Mouse (Mus musculus): ENCODE data around the gene Havcr1.
"Not testable (repeated sequence)": the region's sequence is repeated elsewhere in the genome, so short reads cannot be mapped to it uniquely, and the experiment has no call there.

Gene Havcr1

DNA sequence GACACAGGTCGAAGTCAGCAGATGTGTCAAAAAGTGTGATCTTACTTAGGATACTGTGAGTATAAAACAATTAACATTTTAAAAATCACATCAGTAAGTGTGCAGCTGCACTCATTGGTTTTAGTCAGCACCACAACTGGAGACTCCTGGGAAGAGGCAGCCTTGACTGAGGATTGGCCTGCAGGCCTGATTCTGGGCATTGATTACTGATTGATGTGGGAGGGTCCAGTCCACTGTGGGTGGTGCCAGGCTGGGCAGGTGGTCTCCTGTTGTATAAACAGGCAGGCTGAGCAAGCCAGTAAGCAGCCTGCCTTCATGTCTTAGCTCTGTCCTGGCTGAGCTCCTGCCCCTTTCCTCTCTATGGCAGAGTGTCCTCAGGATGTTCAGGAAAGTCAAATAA lies at the start of gene Havcr1:
Gene Havcr1, plus strand, starts transcription at position 5 of the 400 bp plus-strand sequence.
- DNase-seq, result not testable (repeated sequence)

DNA sequence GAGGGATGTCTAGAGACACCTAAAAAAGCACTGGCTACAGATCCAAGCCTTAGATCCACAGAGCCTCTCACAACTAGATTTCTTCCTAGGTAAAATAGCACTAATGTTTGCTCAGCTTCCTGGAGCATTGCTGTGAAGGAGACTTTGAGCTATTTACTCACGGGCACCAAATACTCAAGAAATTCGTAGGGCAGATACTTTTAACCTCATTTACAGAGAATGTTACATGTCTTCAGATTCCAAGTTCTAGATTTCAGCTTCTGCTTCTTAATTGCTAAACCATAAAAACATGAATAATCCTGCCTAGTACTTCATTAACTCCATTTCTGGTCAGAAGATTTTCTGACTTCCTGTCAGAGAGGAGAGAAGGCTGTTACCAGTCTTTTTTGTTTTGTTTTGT lies 44.7 kb upstream of the Havcr1 start:
- no peak for DNase-seq

DNA sequence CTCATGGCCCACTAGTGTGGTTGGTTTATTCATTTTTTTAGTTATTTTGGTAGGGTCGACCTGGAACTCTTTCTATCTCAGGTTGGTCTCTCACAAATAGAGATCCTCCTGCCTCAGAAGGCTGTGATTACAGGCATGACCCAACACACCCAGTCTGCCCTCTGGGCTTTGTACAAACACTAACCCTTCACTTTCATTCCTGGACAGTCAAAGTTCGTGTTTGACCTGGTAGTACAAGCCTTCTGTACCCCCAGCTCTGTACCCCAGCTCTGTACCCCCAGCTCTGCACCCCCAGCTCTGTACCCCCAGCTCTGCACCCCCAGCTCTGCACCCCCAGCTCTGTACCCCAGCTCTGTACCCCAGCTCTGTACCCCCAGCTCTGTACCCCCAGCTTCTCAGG lies 39.0 kb upstream of the Havcr1 start:
- DNase-seq, result not testable (repeated sequence)

DNA sequence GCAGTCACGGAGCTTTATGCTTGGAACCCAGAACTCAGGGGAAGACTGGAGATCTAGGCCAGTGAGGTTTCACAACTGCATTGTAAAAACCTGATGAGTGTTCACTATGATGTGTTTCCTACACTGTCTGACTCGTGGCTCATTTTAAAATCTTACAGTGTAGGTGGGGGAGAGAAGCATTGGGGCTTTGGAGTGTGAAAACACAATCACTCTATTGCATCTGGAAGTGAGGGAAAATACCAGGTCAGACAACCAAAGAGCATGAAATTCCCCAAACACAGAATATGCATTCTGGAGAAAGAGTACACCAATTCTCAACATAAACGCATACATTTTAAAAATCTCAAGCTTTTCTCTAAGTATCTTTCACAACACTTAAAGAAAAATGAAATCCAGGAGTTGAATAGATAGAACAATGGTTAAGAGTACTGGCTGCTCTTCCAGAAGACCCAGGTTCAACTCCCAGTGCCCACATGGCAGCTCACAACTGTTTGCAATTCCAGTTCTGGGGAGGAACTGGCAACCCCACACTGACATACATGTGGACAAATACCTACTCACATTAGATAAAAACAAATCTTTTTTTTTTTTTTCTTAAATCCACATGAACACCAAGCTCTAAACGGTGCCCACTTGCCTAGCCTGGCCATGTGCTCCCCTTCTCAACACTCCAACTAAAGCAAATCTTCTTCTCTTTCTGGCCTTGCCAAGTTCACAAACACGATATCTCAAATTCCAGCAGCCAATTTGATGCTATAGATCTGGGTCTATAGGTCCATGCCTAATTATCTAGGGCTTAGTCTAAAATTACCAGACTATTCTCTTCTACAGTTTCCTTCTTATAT lies 37.2 kb upstream of the Havcr1 start:
- DNase-seq, result no peak

DNA sequence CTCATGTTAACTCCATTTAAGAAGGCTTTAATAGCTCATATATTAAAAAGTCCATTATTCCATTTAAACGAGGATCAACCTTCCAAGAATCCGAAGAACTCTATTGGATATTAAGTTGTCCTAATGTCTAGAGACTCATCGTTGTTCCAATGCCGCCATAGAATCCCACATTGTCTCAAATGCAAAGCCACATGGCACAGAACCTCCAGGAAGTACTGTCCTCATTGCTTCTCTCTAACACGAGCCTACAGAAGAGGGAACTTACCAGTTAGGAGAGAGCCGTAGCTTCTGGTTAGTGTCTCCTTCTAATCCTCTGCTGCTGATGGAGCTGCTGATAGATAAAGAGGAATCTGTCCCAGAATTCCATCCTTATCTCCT lies 36.6 kb upstream of the Havcr1 start:
- DNase-seq, result no peak

DNA sequence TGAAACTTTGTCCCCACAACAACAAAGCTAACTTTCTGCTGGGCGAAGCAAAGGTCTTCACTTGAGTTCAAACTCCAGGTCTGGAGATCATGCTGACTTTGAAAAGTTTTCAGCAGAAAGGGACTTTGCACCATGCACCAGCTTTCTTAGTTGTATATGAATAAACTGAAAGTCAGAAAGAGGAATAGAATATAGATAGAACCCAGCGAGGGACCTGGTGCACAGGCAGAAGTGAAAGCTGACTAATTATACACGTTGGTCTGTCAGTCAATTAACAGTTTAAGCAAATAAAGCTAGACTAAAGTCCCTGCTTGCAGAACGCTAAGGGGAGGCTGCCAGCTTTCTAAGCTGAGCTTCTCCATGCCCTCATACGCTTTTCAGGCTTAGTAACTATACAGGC lies 36.0 kb upstream of the Havcr1 start:
- no peak for DNase-seq

DNA sequence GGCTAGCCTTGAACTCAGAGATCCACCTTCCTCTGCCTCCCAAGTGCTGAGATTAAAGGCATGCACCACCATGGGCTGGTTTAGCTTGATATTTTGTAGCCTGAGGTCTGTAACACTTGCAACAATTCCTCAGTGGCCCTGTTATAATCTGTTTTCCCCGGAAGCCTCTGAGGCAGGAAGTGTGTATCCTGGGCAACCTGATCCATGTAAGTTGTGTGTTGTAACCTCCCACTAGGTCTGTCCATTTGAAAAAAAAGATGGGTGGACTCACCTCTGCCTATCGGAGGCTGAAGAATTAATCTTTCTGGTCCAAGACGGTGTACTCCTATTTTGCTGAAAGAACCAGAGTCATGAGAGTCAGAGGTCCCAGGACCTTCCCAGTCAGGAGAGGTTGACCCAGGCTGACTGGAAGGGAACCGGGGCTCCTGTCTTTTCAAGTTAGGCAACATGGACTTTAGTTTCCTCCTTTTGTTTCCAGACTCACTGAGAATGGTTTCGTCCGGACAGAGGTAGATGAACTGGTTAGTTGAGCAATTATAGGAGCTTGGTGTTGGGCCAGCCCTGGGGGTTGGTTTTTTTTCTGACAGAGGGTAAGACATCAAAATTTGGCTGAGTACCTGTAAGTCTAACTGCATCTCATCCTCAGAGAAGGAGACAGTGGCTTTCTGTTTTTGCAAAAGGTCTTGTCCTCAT lies 28.1 kb upstream of the Havcr1 start, which contains the start of gene Timd2:
Gene Timd2, minus strand, starts transcription at position 398 of the 693 bp plus-strand sequence.
- DNase-seq, result no peak

DNA sequence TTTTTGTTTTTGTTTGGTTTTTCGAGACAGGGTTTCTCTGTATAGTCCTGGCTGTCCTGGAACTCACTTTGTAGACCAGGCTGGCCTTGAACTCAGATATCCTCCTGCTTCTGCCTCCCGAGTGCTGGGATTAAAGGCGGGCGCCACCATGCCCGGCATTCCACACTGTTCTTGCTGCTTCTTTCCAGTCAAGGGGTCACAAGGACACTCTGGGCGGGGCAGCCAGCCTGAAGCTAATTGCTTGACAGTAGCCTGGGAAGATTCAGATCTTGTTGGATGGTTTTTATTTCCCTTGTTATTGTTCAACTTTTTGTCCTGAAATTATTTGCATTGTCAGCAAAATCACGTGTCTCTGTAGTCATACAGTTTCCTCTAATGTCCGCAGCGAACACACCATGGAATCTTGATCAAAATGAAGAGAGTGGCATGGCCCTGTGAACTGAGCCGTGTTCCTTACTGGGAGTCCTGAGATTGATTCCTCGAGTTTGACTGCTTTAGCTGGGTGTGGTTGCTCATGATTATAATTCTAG lies 3.3 kb upstream of the Havcr1 start:
- DNase-seq, result no peak

DNA sequence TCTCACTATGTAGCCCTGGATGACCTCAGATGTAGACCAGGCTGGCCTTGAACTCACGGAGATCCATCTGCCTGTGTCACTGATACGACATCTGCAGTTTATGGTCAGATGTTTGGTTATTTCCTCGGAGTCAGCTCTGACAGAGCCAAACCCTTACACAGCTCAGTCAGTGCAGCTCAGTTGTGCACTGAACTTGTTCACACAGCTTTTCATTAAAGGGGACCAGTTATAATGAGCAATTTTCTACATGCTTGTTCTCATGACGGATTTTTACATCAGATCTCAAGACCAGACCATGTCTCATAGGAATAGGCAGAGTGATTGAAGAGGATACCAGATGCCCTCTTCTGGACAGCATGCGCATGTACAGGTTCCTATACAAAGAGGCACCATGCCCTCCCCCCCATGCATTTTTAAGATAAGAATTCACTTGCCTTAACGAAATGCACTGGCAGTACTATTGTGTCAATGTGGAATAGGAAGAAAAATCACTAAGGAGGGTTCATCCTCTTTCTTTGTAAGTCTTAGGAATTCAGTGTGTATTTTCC lies 1.6 kb upstream of the Havcr1 start:
- DNase-seq, result peak; percentile 14 to 37

DNA sequence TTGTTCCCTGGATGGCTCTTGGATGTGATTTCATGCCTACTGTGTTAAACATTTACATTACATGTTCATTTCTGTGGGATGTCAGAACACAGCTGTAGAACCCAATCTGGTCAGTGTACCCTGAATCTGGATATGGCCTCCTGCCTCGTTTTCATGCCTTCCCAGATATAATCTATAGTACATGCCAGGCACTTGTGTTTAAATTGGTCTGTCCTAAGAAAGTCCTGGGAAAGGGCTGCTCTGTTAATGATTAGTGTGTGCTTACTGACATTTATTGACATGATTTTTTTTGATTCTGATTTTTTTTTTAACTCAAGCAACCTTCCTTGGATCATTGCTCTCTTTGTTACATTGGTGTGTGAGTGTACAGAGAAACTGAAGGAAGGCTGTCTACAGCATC lies 263 bp upstream of the Havcr1 start:
- DNase-seq, result no peak

DNA sequence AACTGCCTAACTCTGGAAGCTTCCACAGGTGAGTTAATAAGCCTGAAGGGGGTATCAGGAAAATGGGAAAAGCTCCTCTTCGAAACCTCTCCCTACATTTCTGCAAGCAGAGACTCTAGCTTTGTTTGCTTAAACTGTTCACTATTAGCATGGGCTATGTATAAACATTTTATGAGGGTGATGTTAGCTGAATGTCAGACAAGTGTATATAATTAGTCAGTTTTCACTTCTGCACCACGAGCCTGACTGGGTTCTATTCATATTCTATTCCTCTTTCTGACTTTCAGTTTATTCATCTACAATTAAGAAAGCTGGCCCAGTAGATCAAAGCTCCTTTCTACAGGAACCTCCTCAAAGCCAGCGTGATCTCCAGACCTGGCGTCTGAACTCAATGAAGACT lies 4.6 kb downstream of the Havcr1 start:
- DNase-seq, result no peak

DNA sequence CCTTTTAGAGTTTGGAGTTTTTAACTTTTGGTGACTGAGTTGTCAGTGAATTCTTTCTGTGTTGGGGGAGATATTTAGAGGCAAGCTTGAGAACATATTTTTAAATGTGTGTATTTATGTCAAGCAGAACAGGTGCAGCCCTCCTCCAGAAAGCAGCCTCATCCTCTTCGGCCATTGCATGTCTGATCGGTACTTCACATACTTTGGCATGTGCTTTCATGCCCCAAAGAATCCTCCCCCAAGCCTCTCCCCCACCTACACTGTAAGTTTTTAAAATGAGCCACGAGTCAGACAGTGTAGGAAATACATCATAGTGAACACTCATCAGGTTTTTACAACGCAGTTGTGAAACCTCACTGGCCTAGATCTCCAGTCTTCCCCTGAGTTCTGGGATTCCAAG lies 6.0 kb downstream of the Havcr1 start:
- no peak for DNase-seq

DNA sequence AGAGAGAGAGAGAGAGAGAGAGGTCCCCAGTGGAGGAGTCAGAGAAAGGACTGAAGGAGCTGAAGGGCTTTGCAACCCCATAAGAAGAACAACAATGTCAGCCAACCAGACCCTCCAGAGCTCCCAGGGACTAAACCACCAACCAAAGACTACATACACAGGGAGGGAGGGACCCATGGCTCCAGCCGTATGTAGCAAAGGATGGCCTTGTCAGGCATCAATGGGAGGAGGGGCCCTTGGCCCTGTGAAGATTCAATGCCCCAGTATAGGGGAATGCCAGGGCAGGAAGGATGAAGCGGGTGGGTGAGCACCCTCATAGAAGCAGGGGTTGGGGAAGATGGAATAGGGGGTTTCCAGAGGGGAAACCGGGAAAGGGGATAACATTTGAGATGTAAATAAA lies 6.8 kb downstream of the Havcr1 start:
- no peak for DNase-seq

DNA sequence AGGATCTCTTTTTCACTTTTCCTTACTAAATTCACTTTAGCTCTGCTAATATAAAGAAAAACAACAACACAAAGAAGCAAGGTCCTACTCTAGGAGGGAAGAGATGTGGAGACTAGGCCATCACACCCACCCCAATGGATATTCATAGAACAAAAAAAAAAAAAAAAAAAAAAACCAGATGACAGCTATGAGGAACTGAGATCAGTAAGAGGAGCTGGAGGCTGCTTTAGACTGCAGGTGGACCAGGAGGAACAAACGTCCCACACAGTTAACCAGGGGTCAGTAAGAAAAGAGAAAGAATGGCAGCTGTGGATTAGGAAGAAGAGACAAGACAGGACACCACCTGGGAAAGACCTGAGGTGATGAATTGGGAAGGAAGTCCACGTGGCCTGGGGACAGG lies 13.1 kb downstream of the Havcr1 start:
- no peak for DNase-seq

DNA sequence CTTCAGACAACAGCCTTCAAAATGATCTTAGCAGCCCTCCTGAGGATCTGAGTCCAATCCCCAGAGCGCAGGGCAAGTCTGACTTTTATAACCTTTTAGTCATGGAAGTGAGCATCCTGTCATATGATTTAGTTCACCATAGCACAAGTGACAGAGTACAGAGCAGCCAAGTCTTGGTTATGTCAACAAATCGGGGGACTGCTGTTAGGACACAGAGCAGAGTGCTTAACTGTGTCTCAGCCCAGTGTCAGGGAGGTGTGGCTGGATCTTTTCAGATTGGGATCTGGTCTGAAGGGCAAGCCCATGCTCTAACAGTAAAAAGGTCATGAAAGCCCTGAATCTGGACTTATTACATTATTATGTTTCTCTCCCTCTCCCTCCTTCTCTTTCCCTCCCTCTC lies 18.8 kb downstream of the Havcr1 start:
- DNase-seq, result no peak

DNA sequence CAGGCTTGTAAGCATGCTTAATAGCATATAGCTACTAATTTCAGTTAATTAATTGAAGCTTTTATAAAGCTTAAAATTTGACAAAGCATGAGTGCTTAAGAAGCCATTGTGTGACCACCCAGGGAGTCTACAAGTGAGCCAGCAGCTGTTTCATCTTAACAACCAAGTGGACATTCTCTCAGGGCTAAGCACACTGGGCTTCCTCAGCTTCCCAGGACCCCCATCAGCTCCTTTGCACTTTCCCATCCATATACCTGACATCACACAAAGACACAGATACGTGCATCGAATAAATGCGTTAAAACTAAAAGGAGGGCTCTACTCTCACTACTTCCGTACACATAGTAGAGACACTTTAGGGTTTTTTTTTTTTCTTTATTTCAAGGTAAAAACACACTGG lies 19.8 kb downstream of the Havcr1 start:
- no peak for DNase-seq

DNA sequence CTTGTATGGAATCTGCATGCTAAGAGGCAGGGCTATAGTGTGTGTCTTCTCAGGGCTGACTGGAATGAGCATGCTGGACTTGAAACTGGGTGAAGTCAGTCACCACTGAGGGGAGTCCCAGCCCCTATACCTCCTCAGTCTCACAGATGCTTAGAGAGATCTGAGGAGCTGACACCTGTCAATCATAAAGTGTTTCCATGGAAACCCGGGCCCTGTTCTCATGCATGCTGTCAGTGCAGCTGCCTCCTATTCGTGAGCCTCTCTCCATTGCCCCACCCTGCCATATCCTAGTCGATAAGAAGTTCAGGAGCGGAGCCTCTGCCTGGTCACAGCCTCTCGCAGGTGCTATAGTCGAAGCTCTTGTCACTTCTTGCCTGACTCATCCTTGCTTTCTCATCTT lies 20.8 kb downstream of the Havcr1 start:
- DNase-seq, result not testable (repeated sequence)

DNA sequence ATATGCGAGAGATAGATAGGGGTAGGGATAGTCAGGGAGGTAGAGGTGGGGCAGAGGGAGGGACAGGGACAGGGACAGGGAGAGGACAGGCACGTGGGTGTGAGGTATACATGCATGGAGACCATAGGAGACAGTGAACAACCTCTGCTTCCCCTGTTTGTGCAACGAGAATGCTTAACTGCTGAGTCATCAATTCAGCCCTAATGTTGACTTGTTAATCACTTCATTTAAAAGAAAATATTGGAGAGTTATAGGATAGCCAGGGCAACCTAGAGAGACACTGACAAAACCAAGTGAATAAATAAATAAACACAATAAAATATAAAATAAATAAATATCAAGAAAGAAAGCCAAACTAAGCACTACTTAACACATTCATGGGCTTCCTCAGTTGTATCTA lies 42.0 kb downstream of the Havcr1 start:
- no peak for DNase-seq

DNA sequence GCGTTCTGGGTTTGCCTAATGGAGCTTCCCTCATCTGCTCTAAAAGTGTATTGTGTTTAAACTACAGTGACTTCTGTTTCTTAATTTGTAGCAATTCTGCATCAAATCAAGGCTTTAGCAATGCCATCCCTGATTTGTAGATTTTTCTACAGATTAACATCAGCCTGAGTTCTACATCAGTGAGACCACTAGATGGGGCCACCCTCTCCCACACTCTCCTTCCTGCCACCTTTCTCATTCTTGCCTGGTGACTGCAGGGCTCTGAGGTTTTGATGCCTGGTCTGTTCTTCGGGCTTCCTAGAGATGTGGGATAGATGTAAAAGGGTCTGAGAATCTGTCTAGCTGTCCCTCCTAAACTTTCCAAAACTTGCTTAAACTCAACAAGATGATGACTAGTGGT lies 44.9 kb downstream of the Havcr1 start:
- DNase-seq, result peak in 1 of 2 experiments; percentile 3

DNA sequence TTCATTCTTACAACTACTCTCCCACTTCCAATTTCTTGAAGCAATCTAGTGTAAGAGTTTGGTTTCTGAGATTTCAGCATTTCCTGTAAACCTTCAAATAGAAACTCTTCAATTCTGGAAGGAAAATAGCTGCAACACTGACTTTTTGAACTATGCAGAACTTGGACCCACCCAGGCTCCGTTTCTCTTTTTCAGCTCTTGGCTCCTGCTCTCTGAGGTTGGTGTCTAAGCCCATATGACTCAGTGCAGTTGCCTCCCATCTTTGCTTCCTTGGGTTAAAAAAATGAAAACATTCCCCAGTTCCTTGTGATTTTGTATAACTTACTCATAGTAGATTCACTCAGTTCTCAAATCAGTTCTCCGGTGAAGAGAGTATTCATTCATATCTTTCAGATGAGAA lies 69.6 kb downstream of the Havcr1 start:
- no peak for DNase-seq

DNA sequence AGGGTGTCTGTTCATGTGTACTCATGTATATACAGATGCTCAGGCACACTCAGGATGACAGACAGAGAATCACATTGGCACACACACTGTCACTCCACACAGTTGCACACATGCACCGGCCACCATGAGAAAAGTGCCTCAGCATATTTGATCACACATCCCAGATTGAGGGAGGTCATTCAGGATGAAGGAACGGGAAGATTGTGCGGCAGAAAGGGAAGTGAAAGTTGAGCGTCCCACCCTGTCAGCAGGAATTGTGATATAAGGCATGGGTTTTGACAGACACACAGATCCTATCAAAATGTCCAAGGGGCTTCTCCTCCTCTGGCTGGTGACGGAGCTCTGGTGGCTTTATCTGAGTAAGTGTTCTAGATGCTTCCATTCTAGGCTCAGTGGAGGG lies 75.6 kb downstream of the Havcr1 start, which contains the start of gene Timd4:
Gene Timd4, plus strand, starts transcription at position 290 of the 400 bp plus-strand sequence.
- no peak for DNase-seq

DNA sequence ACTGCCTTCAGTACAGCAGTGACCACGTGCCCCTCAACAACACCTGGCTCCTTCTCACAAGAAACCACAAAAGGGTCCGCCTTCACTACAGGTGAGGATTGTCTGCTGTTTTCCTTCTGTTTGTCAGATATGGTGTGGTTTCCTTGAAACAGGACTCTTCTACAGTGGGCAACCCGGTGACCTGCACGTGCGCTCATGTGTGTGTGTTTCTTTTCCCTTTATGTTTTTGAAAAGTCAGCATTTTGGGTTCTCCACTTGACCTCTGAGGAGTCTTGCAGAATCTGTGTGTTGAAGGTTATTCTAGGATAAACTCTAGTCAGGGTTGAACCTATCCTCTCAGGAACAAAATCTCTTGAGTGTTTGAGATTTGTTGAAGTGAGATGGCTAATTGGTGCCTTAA lies 82.8 kb downstream of the Havcr1 start:
- no peak for DNase-seq

DNA sequence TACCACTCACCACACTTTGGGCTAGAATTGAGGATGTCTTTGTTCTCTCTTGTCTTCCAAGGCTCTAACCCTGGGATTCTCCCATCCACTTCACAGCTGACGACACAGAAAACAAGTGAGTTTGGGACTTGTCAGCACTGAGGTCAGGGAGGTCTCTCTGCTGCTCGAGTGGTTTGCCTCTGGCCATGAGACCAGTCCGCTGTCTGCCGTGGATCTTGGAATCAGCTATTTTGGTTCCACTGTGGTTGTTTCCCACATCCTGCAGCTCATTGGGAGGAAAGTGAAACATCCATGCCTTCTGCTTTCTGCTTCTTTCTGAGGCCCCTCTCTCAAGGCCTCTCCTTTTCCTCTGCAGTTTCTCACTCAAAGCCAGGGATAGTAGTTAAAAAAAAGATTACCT lies 85.0 kb downstream of the Havcr1 start:
- DNase-seq, result peak in 1 of 2 experiments; percentile 4

All from kidney, postnatal 4 days (tissue).